Mouse (Mus musculus) brain, embryonic 14.5 days (tissue): ENCODE measurements at regions not wholly inside any gene's neighbourhood (a gene's known extent, or its start where the extent isn't known, plus 50 kb on each side); places are given as distances from the start of the nearest gene placed in this dataset.

Experiments used
- CTCF ChIP-seq: fragments of 200-500 bp; IDR thresholded peaks from 2 replicates; pipeline ENCODE4 v1.5.1; 2012; ENCODE audit warnings: inconsistent platforms, mild to moderate bottlenecking, moderate library complexity, borderline replicate concordance; ENCODE audit not compliant: insufficient read depth, insufficient read length; ENCODE audit errors: extremely low read depth
- POLR2A ChIP-seq: fragments of 200-500 bp; IDR thresholded peaks from 2 replicates; pipeline ENCODE4 v1.6.1; 2012; ENCODE audit warnings: mild to moderate bottlenecking, inconsistent platforms, borderline replicate concordance; ENCODE audit not compliant: poor library complexity, insufficient read depth, insufficient read length, severe bottlenecking; ENCODE audit errors: extremely low read depth

DNA sequence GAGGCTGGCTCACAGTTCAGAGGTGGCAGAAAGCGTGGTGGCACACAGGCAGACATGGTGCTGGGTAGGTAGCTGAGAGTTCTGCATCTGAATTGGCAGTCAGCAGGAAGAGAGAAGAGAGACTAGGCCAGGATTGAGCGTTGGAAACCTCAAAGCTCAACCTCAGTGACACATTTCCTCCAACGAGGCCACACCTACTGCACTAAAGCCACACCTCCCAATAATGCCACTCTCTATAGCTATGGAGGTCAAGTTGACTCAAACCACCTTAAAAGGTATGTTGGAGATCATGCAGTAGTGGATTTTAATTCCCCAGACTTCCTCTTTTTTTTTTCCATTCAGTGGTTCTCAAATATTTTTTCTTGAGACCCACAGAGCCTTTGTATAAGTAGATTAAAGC is 57.1 kb downstream of the Ccdc54 start:
- TF ChIP-seq CTCF: no peak
- TF ChIP-seq POLR2A: no peak
